Mouse (Mus musculus) stomach, embryonic 16.5 days (tissue): Measurements from ENCODE around the gene H3f3b. TPM values are rescaled to one million over a fixed set of nuclear protein-coding genes. Genes with fewer than 3 reads are reported as not detected.

Experiments
- ATAC-seq: fragments of 200-750 bp; cut with Nextera tagmentation; 2 replicates; pipeline ENCODE4 v1.8.0; 2017; ENCODE audit warnings: moderate number of reproducible peaks, moderate TSS enrichment; ENCODE audit not compliant: insufficient read depth, low FRiP score
- H3K27ac ChIP-seq: fragments of 300-500 bp; sonication (generic); 2 replicates; pipeline ENCODE4 v1.5.1; 2014; ENCODE audit warnings: low read length
- H3K27me3 ChIP-seq: fragments of 300-500 bp; sonication (generic); 2 replicates; pipeline ENCODE4 v1.6.1; 2014; ENCODE audit warnings: low read length, control low read depth, mixed read lengths; ENCODE audit not compliant: control insufficient read depth, insufficient read depth
- H3K36me3 ChIP-seq: fragments of 300-500 bp; sonication (generic); 2 replicates; pipeline ENCODE4 v1.6.1; 2014; ENCODE audit warnings: low read length; ENCODE audit not compliant: control insufficient read depth, insufficient read depth
- H3K4me1 ChIP-seq: fragments of 300-500 bp; sonication (generic); 2 replicates; pipeline ENCODE4 v1.6.1; 2014; ENCODE audit warnings: low read length, control low read depth, mixed read lengths; ENCODE audit not compliant: control insufficient read depth, insufficient read depth
- H3K4me2 ChIP-seq: fragments of 300-500 bp; sonication (generic); 2 replicates; pipeline ENCODE4 v1.6.1; 2014; ENCODE audit warnings: low read depth, low read length, mixed read lengths
- H3K4me3 ChIP-seq: fragments of 300-500 bp; sonication (generic); replicated peaks from 2 replicates; pipeline ENCODE4 v1.5.1; 2014; ENCODE audit warnings: mild to moderate bottlenecking, low read length
- H3K9ac ChIP-seq: fragments of 300-500 bp; sonication (generic); 2 replicates; pipeline ENCODE4 v1.6.1; 2014; ENCODE audit warnings: low read length
- H3K9me3 ChIP-seq: fragments of 300-500 bp; sonication (generic); replicated peaks from 2 replicates; pipeline ENCODE4 v1.6.1; 2016; ENCODE audit warnings: low read length, control low read depth; ENCODE audit not compliant: control insufficient read depth
- WGBS: fragments of 180-500 bp; shearing (Covaris S2); extraction: QIAGEN DNeasy Blood & Tissue Kit; methylation state at CpG from one replicate; pipeline ENCODE4 v1.1.7; 2014; 5-methylcytosine and 5-hydroxymethylcytosine counted together
- polyA plus RNA-seq: library from polyadenylated mRNA; unstranded; fragments of >200 nt; fragmentation: Nextera tagmentation; extraction: Ambion mirVana; gene quantifications from 2 replicates; pipeline ENCODE4 v1.2.1, GENCODE M21; 2015

The H3f3b gene
- polyA plus RNA-seq, 1 experiment from 2014 or later, result 1,592 TPM

DNA sequence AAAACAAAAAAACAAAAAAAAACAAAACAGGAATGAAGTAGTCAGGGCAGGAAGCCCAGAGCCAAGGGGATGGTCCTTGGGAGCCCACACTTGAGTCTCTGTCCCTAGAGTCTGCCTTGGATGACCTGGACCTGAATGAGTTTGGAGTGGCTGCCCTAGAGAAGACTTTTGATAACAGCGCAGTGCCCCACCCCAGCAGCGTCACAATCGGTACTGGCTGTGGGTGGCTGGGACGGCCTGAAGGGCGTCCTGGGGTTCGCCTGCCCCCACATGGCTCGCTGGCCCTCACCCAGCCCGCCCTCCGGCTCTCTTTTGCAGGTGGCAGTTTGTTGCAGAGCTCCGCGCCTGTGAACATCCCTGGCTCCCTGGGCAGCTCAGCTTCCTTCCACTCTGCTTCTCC, 28.1 kb upstream of the H3f3b start:
- ATAC-seq, result no peak
- WGBS, result 94% methylated on average over 11 of the region's 11 CpGs
- Histone ChIP-seq H3K27ac (no peak overlapping the region), H3K4me3 (no peak overlapping the region), H3K27me3 (no peaks in the 10 kb centered on the region), H3K4me2 (no peak overlapping the region), H3K9ac (no peak overlapping the region), H3K36me3 (peaks cover 39% of the 10 kb centered on the region), H3K9me3 (no peaks in the 10 kb centered on the region), H3K4me1 (no peaks in the 10 kb centered on the region)

DNA sequence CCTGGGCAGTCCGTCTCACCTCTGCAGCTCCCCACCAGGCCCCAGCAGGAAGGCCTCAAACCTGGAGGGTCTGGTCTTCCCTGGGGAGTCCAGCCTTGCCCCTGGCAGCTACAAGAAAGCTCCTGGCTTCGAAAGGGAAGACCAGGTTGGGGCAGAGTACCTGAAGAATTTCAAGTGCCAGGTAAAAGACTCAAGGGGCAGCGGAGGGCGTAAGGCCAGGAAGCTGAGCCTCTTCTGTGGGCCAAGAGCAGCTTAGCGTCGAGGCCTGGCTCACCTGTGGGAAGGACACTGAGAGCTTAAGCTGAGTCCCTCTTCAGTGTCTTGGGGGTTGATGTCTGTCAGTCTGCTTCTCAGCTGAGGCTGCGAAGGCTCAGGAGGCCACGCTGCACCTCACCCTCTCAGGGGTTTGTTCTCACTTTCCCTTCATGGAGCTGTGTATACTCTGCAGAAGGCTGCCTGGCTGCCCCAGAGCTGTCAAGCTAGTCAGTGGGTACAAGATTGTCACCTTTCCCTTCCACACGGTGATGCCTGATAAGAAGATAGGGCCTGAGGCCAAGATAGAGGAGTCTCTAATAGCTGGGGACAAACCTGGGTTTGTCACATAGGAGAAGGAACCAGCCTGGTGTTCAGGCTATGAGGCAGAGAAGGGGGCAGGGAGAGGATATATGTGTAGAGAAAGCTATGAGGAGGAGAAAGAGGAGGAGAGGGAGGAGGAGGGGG, 25.9 kb upstream of the H3f3b start:
- Histone ChIP-seq H3K27ac (no peak overlapping the region), H3K4me1 (no peaks in the 10 kb centered on the region), H3K9ac (no peak overlapping the region), H3K9me3 (no peaks in the 10 kb centered on the region), H3K36me3 (peaks cover 52% of the 10 kb centered on the region), H3K27me3 (no peaks in the 10 kb centered on the region), H3K4me3 (no peak overlapping the region), H3K4me2 (no peak overlapping the region)
- WGBS, result 91% methylated on average over 9 of the region's 9 CpGs
- ATAC-seq, result no peak

DNA sequence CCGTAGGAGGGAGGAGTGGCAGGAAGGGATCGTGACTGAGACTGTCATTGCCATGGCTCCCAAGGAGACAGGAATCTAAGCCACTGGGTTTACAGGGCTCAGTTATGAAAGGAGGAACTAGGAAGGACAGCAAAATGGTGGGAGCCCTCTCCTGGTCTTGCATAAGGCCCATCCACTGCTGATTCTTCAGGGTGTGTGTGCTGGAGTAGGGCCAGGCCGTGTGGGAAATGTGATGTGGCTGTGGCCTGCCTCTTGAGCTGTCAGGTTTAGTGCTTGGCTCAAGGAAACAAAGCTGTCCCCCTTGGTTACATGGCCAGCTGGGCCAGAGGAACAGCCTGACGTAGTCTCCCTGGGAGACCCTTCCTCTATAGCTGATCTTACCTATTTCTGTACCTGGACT, 22.4 kb upstream of the H3f3b start:
- H3K4me2 ChIP-seq, result no peak overlapping the region
- H3K9me3 ChIP-seq, result no peaks in the 10 kb centered on the region
- H3K36me3 ChIP-seq, result peaks cover 54% of the 10 kb centered on the region
- H3K9ac ChIP-seq, result no peak overlapping the region
- ATAC-seq, result no peak
- no peak overlapping the region for H3K27ac ChIP-seq
- H3K27me3 ChIP-seq, result no peaks in the 10 kb centered on the region
- H3K4me1 ChIP-seq, result no peaks in the 10 kb centered on the region
- H3K4me3 ChIP-seq, result no peak overlapping the region
- WGBS, result 85% methylated on average over 4 of the region's 4 CpGs

DNA sequence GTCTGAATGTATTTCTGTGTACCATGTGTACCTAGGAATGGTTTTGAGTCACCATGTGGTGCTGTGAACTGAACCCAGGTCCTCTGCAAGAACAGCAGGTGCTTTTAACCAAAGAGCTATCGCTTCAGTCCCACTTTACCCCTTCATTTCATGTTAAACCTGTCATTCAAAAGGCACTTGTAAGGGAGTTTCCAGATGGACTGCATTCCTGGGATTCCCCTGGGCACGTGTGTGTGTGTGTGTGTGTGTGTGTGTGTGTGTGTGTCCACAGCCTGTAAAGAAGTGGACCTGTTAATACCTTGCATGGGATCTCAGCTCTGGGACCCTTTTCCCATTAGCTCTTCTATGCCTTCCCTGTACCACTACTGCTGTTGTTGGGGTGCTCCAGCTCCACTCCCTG, 21.8 kb upstream of the H3f3b start:
- Histone ChIP-seq H3K36me3 (peaks cover 54% of the 10 kb centered on the region), H3K9me3 (no peaks in the 10 kb centered on the region), H3K27ac (no peak overlapping the region), H3K4me1 (no peaks in the 10 kb centered on the region), H3K4me3 (no peak overlapping the region), H3K9ac (no peak overlapping the region), H3K4me2 (no peak overlapping the region), H3K27me3 (no peaks in the 10 kb centered on the region)
- no peak for ATAC-seq
- 72% methylated on average over 2 of the region's 2 CpGs for WGBS

DNA sequence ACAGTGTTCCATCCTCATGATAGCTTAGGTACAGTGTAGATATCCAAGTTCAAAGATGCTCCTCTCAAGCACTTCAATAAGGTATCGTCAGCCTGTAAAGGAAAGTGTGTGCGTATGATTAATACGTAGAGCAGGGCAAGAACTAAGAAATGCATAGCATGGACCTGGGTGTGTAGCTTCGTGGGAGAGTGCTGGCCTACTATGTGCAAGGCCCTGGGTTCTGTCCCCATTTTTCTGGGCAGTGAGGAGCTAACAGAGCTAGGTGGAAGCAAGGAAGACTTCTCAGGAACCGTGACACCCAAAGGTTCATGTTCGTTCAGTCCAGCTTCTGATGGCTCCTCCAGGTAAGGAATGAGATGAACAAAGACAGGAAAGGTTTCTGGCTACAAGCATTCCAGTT, 17.4 kb upstream of the H3f3b start:
- Histone ChIP-seq H3K4me1 (no peaks in the 10 kb centered on the region), H3K4me2 (no peak overlapping the region), H3K4me3 (no peak overlapping the region), H3K9ac (no peak overlapping the region), H3K27ac (no peak overlapping the region), H3K9me3 (no peaks in the 10 kb centered on the region), H3K36me3 (peaks cover 32% of the 10 kb centered on the region), H3K27me3 (no peaks in the 10 kb centered on the region)
- ATAC-seq, result no peak
- WGBS, result 95% methylated on average over 6 of the region's 6 CpGs

DNA sequence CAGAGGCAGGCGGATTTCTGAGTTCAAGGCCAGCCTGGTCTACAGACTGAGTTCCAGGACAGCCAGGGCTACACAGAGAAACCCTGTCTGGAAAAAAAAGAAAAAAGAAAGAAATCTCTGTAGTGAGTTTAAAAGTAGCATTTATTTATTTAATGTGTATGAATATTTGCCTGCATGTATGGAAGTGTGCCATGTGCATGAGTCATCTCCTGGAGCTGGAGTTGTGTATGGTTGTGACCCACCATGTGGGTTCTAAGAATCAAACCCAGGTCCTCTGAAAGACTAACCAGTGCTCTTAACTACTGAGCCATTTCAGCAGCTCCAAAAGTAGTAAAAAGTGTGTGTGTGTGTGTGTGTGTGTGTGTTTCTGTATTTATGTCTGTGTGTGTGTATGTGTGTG, 15.5 kb upstream of the H3f3b start:
- H3K36me3 ChIP-seq, result peaks cover 18% of the 10 kb centered on the region
- WGBS, result 91% methylated on average over 1 of the region's 1 CpGs
- no peaks in the 10 kb centered on the region for H3K9me3 ChIP-seq
- H3K4me1 ChIP-seq, result no peaks in the 10 kb centered on the region
- H3K27ac ChIP-seq, result no peak overlapping the region
- H3K27me3 ChIP-seq, result no peaks in the 10 kb centered on the region
- no peak overlapping the region for H3K9ac ChIP-seq
- no peak overlapping the region for H3K4me2 ChIP-seq
- H3K4me3 ChIP-seq, result no peak overlapping the region
- no peak for ATAC-seq

DNA sequence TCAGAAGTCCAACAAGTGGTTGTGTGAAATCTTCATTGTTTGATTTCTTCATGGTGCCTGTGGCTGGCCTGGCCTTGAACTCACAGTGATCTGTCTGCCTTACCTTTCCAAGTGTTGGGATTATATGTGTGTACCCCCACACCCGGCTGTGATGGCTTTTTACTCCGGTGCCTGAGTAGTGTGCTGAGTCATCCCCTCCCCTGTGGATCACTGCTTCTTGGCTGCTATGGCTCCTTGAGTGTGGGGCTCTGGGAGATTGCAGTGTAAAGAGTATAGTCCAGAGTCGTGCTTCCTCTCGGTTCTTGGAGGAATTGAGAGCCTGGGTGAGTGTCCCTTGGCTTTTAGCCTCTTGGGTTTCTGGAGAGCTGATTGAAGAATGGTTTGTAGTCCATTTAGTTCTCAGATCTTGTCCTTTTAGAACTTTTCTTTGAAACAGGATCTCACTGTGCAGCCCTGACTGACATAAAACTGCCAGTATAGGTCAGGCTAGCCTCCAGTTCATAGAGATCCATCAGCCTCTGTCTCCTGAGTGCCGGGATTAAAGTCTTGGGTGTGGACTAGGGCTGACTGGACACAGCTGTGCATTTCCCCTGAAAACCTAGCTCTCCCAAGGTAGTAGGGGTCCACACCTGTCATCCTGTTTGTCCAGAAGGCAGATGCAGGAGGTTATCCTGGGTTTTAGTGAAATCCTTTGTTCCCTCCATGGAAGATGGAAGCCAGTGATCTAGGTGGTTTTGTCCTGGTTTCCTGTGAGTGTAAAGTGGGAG, 14.8 kb upstream of the H3f3b start:
- H3K27ac ChIP-seq, result no peak overlapping the region
- H3K4me3 ChIP-seq, result no peak overlapping the region
- no peaks in the 10 kb centered on the region for H3K4me1 ChIP-seq
- H3K4me2 ChIP-seq, result no peak overlapping the region
- H3K27me3 ChIP-seq, result no peaks in the 10 kb centered on the region
- no peak for ATAC-seq
- H3K9me3 ChIP-seq, result no peaks in the 10 kb centered on the region
- peaks cover 16% of the 10 kb centered on the region for H3K36me3 ChIP-seq
- no peak overlapping the region for H3K9ac ChIP-seq
- WGBS, result 77% methylated on average over 5 of the region's 5 CpGs

DNA sequence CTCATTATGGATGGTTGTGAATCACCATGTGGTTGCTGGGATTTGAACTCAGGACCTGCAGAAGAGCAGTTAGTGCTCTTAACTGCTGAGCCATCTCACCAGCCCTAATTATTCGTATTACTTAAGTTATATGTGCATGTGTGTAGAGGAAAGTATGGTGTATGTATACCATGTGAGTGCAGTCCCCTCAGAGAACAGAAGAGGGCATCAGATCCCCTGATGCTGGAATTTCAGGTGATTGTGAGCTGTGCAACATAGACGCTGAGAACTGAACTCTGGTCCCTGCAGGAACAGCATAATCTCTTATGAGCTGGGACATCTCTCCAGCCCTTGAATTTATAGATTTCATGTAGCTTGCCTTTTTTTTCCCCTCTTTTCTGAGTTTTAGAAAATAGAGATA, 14.1 kb upstream of the H3f3b start:
- ATAC-seq, result no peak

DNA sequence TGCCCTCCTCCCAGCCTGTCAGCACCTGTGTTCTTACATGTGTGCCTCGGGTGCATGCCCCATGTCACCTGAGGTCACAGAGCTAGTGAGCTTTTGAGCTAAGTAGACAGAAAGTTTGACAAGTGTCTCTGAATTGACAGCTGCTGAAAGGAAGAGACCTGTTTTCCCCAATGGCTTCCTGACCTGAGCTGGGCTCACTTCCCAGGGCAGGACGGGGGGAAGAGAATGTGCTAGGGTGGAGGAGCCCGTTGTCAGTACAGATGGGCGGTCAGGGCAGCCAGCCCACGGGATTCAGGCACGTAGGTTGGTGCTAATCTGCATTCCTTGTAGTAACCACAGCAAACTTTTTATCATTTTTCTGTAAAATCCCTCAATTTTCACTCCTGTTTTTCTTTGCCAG, 12.8 kb upstream of the H3f3b start:
- no peak for ATAC-seq

More for the DNA sequence above, 14.1 kb upstream of the H3f3b start:
- peaks cover 13% of the 10 kb centered on the region for H3K36me3 ChIP-seq
- no peak overlapping the region for H3K27ac ChIP-seq
- H3K4me3 ChIP-seq, result no peak overlapping the region
- no peak overlapping the region for H3K9ac ChIP-seq
- 95% methylated on average over 2 of the region's 2 CpGs for WGBS
- H3K27me3 ChIP-seq, result no peaks in the 10 kb centered on the region
- no peak overlapping the region for H3K4me2 ChIP-seq
- no peaks in the 10 kb centered on the region for H3K4me1 ChIP-seq
- no peaks in the 10 kb centered on the region for H3K9me3 ChIP-seq

More for the DNA sequence above, 12.8 kb upstream of the H3f3b start:
- WGBS, result 84% methylated on average over 6 of the region's 6 CpGs
- no peaks in the 10 kb centered on the region for H3K9me3 ChIP-seq
- H3K36me3 ChIP-seq, result peaks cover 7% of the 10 kb centered on the region
- no peaks in the 10 kb centered on the region for H3K4me1 ChIP-seq
- H3K27me3 ChIP-seq, result no peaks in the 10 kb centered on the region
- no peak overlapping the region for H3K27ac ChIP-seq
- H3K4me3 ChIP-seq, result no peak overlapping the region
- no peak overlapping the region for H3K9ac ChIP-seq
- no peak overlapping the region for H3K4me2 ChIP-seq
